Mouse (Mus musculus) lung, postnatal 0 days (tissue): Measurements from ENCODE around the gene Gbx2. TPM values are rescaled to one million over a fixed set of nuclear protein-coding genes. Genes with fewer than 3 reads are reported as not detected.
A peak's percentile ranks its signal among the peaks of the same experiment; 100 is the strongest.

Experiments
- ATAC-seq: fragments of 200-750 bp; cut with Nextera tagmentation; 2 replicates; pipeline ENCODE4 v1.8.0; 2017; ENCODE audit warnings: moderate library complexity
- DNase-seq: peaks from one replicate; pipeline ENCODE4 v3.0.0-alpha.2; 2016; ENCODE audit warnings: low spot score
- H3K27ac ChIP-seq: fragments of 300-500 bp; sonication (generic); 2 replicates; pipeline ENCODE4 v1.5.1; 2014; ENCODE audit warnings: antibody characterized with exemption, mild to moderate bottlenecking, low read length, mixed read lengths
- H3K27me3 ChIP-seq: fragments of 300-500 bp; sonication (generic); replicated peaks from 2 replicates; pipeline ENCODE4 v1.6.1; 2014; ENCODE audit warnings: low read length, mixed read lengths; ENCODE audit not compliant: insufficient read depth
- H3K36me3 ChIP-seq: fragments of 300-500 bp; sonication (generic); 2 replicates; pipeline ENCODE4 v1.6.1; 2014; ENCODE audit warnings: low read length, mixed read lengths; ENCODE audit not compliant: insufficient read depth
- H3K4me1 ChIP-seq: fragments of 300-500 bp; sonication (generic); 2 replicates; pipeline ENCODE4 v1.6.1; 2014; ENCODE audit warnings: antibody characterized with exemption, low read depth, low read length, mixed read lengths; ENCODE audit not compliant: insufficient read depth
- H3K4me2 ChIP-seq: fragments of 300-500 bp; sonication (generic); replicated peaks from 2 replicates; pipeline ENCODE4 v1.6.1; 2014; ENCODE audit warnings: low read depth, mild to moderate bottlenecking, low read length, moderate library complexity, mixed read lengths
- H3K4me3 ChIP-seq: fragments of 300-500 bp; sonication (generic); 2 replicates; pipeline ENCODE4 v1.5.1; 2014; ENCODE audit warnings: low read depth, low read length
- H3K9ac ChIP-seq: fragments of 300-500 bp; sonication (generic); replicated peaks from 2 replicates; pipeline ENCODE4 v1.6.1; 2014; ENCODE audit warnings: low read depth, mild to moderate bottlenecking
- H3K9me3 ChIP-seq: fragments of 300-500 bp; sonication (generic); 2 replicates; pipeline ENCODE4 v1.6.1; 2016; ENCODE audit warnings: low read length, mixed read lengths
- CTCF ChIP-seq: IDR thresholded peaks from 2 replicates; pipeline ENCODE4 v1.5.1; 2016; ENCODE audit warnings: antibody characterized with exemption, mild to moderate bottlenecking
- EP300 ChIP-seq: IDR thresholded peaks from 2 replicates; pipeline ENCODE4 v1.6.1; 2016; ENCODE audit warnings: antibody characterized with exemption, mild to moderate bottlenecking, control low read depth
- WGBS: fragments of 180-500 bp; shearing (Covaris S2); extraction: QIAGEN DNeasy Blood & Tissue Kit; methylation state at CpG from one replicate; pipeline ENCODE4 v1.1.7; 2014; 5-methylcytosine and 5-hydroxymethylcytosine counted together
- polyA plus RNA-seq: library from polyadenylated mRNA; unstranded; fragments of >200 nt; fragmentation: Nextera tagmentation; extraction: Ambion mirVana; gene quantifications from 2 replicates; pipeline ENCODE4 v1.2.1, GENCODE M21; 2015

Gbx2 gene
- polyA plus RNA-seq, 1 experiment from 2014 or later: 0.13 TPM

GRCm38 (mm10) chr1:89969072-89969713 is 38.2 kb upstream of the Gbx2 start:
- no peaks in the 10 kb centered on the region for H3K36me3 ChIP-seq
- no peak overlapping the region for H3K4me2 ChIP-seq
- H3K9ac ChIP-seq: no peak overlapping the region
- no peaks in the 10 kb centered on the region for H3K9me3 ChIP-seq
- DNase-seq (no peak), ATAC-seq (no peak; the same call in 1 of the 2 replicates)
- no peak for TF ChIP-seq CTCF
- H3K27me3 ChIP-seq: peaks cover 27% of the 10 kb centered on the region
- no peak overlapping the region for H3K27ac ChIP-seq
- no peak overlapping the region for H3K4me3 ChIP-seq
- 52% methylated on average over 10 of the region's 10 CpGs for WGBS
- no peaks in the 10 kb centered on the region for H3K4me1 ChIP-seq

GRCm38 (mm10) chr1:89968111-89968851 is 37.3 kb upstream of the Gbx2 start:
- ATAC-seq: peak; percentile 21; the same call in 1 of the 2 replicates
- no peak for DNase-seq
- peaks cover 27% of the 10 kb centered on the region for H3K27me3 ChIP-seq

GRCm38 (mm10) chr1:89967585-89967984 is 36.6 kb upstream of the Gbx2 start:
- Histone ChIP-seq H3K9ac (no peak overlapping the region), H3K36me3 (no peaks in the 10 kb centered on the region), H3K4me1 (no peaks in the 10 kb centered on the region), H3K9me3 (no peaks in the 10 kb centered on the region), H3K27ac (no peak overlapping the region), H3K4me3 (no peak overlapping the region), H3K27me3 (peaks cover 27% of the 10 kb centered on the region), H3K4me2 (no peak overlapping the region)
- TF ChIP-seq EP300 (no peak), CTCF (no peak)
- 17% methylated on average over 9 of the region's 9 CpGs for WGBS
- ATAC-seq (no peak), DNase-seq (no peak)

More at GRCm38 (mm10) chr1:89968111-89968851, 37.3 kb upstream of the Gbx2 start:
- H3K36me3 ChIP-seq: no peaks in the 10 kb centered on the region
- H3K4me2 ChIP-seq: peak overlapping the region; percentile 78
- TF ChIP-seq EP300 (no peak), CTCF (no peak)
- WGBS: under 1% methylated on average over 65 of the region's 95 CpGs
- H3K27ac ChIP-seq: no peak overlapping the region
- H3K4me1 ChIP-seq: no peaks in the 10 kb centered on the region
- H3K4me3 ChIP-seq: peak overlapping the region; percentile 38
- no peaks in the 10 kb centered on the region for H3K9me3 ChIP-seq
- H3K9ac ChIP-seq: no peak overlapping the region

DNA sequence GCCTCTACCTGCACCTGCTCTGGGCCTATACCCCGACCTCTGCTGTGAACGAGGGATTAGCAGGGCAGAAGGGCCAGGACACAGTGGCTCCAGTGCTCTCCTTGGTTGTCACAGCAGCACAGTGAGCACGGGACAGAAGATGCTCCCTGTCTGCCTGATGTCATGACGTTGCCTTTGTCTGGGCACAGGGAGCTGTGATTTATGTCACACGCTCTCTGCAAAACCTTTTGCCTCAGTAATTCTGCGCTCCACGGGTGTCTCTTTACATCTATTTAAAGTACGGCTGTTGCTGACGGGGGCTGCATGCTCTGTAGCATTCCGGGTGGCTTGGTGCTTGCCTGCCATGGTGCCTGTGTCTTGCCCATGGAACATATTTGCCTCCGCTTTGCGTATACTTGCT is 33.4 kb upstream of the Gbx2 start:
- Histone ChIP-seq H3K4me2 (no peak overlapping the region), H3K9ac (no peak overlapping the region), H3K27ac (no peak overlapping the region), H3K36me3 (no peaks in the 10 kb centered on the region), H3K27me3 (peaks cover 33% of the 10 kb centered on the region), H3K4me3 (no peak overlapping the region), H3K9me3 (no peaks in the 10 kb centered on the region), H3K4me1 (no peaks in the 10 kb centered on the region)
- ATAC-seq (no peak), DNase-seq (no peak)
- 64% methylated on average over 12 of the region's 12 CpGs for WGBS
- no peak for TF ChIP-seq EP300
- no peak for TF ChIP-seq CTCF

- Histone ChIP-seq H3K4me1 (no peaks in the 10 kb centered on the region), H3K9me3 (no peaks in the 10 kb centered on the region), H3K9ac (no peak overlapping the region), H3K27me3 (peaks cover 22% of the 10 kb centered on the region), H3K27ac (no peak overlapping the region), H3K4me2 (no peak overlapping the region), H3K4me3 (no peak overlapping the region), H3K36me3 (no peaks in the 10 kb centered on the region)
- no peak for TF ChIP-seq CTCF
- TF ChIP-seq EP300: no peak
- DNase-seq (no peak), ATAC-seq (no peak)
- WGBS: 86% methylated on average over 2 of the region's 2 CpGs
Observed at GRCm38 (mm10) chr1:89963296-89963695, 32.3 kb upstream of the Gbx2 start.

- no peak overlapping the region for H3K27ac ChIP-seq
- 21% methylated on average over 13 of the region's 13 CpGs for WGBS
- H3K4me2 ChIP-seq: no peak overlapping the region
- TF ChIP-seq CTCF: no peak
- TF ChIP-seq EP300: no peak
- H3K36me3 ChIP-seq: no peaks in the 10 kb centered on the region
- DNase-seq (no peak), ATAC-seq (no peak)
- no peak overlapping the region for H3K9ac ChIP-seq
- 0 out of 2 replicates have a peak, but pooled peaks cover 10% of the 10 kb centered on the region for H3K27me3 ChIP-seq
- no peaks in the 10 kb centered on the region for H3K4me1 ChIP-seq
- H3K9me3 ChIP-seq: no peaks in the 10 kb centered on the region
- no peak overlapping the region for H3K4me3 ChIP-seq
Observed at GRCm38 (mm10) chr1:89962092-89962491, 31.1 kb upstream of the Gbx2 start.
